Mouse (Mus musculus): ENCODE data around the gene Opalin.

Opalin gene

DNA sequence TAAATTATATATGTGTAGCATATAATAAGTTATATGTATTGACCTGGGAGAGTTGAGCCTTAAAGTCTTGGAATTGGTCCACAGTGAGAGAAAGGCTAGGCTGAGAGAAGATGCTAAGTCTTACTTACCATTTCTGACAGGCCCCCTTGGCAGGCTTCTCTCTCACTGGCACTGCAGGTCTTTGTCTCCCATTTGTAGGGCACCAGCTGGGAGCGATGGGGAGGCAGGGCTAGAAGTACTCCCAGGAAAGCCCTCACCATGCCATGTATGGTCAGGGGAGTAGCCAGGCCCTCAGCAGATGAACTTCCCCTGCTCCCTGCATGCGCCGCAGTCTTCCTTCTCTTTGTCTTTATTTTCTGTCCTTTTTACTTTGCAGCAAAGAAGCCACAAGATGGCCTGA lies at the start of gene Opalin:
Gene Opalin (minus strand): TSS at position 208 of the 400 bp plus-strand sequence.
- peak; percentile 52 for DNase-seq (ENCODE audit: low spot score)

GRCm38 (mm10) chr19:41123009-41123408 lies 46.1 kb upstream of the Opalin start:
- DNase-seq (ENCODE audit: low spot score) = no peak

DNA sequence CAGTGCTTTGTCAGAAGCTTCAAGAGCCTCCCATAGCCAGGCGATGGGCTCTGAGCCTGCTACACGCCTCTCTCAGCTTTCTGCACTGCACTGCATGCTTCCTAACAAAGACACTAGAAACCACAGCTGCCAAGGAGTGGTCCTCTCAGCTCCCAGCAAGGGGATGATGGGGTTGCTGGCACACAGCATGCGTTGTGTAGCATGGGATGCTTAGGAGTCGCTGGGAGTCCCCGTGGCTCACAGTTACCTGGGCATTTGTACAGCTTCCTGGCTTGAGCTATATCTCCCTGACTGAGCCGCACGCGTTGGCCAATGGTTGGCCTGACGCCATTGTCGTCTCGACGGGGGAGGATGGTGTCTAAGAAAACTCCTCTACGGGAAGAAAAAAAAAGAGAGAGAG lies 43.0 kb upstream of the Opalin start:
- DNase-seq (ENCODE audit: low spot score) = no peak

DNA sequence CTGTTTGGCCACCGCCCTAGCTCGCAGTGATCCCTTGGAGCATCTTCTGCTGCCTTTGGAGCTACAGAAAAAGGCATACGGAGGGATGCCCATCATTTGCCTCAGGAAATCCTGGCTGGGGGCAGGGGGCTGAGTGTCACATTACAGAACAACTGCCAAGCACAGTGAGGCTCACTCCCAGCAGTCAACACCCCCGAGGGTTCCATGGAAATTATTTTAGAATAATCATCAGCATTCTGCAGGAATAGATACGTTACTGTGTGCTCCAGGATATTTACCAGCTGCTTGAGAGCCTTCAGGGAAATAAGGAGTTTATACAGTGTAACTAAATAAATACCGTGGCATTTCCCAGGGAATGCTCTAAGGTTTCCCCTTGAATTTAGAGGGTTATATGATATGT lies 41.4 kb upstream of the Opalin start:
- no peak for DNase-seq (ENCODE audit: low spot score)

DNA sequence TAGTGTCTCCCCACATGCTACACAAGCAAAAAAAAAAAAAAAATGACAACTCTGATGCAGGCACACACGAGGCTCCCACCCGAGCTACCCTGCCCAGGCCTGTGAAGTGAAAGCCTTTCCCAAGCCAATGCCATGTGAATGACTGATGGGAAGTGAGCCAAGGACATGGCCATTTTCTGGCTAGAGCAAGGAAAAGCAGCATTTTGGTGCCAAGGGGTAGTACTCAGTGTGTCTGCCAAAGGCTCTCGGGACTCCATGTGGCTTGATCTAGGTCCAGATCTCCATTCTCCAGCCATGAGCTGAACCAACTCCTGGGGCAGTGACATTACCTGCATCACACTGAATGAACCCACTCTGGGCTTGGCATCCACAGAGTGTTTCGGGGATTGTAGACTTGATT lies 40.4 kb upstream of the Opalin start:
- DNase-seq (ENCODE audit: low spot score) = no peak

GRCm38 (mm10) chr19:41114611-41115010 lies 37.7 kb upstream of the Opalin start:
- DNase-seq (ENCODE audit: low spot score) = no peak

GRCm38 (mm10) chr19:41113911-41114531 lies 37.1 kb upstream of the Opalin start:
- peak; percentile 44 for DNase-seq (ENCODE audit: low spot score)

GRCm38 (mm10) chr19:41112609-41113008 lies 35.7 kb upstream of the Opalin start:
- no peak for DNase-seq (ENCODE audit: low spot score)

DNA sequence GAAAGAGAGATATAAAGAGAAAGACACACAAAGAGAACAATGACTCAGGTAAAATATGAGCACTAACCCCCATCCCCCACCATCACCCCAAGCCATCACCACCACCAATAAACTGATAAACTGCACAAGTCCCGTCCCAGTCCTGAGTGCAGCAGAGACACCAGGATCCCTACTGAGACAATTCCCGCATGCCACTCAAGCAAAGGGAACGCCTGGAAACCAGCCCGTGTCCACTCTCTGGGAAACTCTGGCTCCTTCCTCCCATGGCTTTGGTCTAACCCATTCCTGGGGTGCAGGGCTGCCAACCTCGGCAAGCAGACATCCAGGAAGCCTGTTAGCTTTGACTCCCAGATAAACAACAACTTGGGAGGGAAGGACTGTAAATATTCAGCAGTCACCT lies 33.1 kb upstream of the Opalin start:
- DNase-seq (ENCODE audit: low spot score) = no peak

DNA sequence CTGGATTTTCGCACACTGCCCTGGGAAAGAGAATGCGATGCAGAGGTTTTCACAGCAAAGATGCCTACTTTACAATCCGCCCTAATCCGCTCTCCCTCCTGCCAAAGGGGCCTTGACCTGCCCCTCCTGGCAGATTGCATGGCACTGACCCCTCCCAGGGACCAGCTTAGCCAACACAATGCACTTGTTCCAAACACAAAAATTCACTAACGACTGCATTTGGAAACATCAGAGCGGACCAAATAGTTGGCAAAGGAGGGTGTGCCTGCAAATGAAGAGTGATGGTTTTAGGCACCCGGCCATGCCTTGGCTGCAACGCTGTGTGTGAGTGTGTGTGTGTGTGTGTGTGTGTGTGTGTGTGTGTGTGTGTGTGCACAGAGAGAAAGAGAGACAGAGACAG lies 32.6 kb upstream of the Opalin start:
- no peak for DNase-seq (ENCODE audit: low spot score)

- no peak for DNase-seq (ENCODE audit: low spot score)
Observed at GRCm38 (mm10) chr19:41108666-41109065, 31.8 kb upstream of the Opalin start.

DNA sequence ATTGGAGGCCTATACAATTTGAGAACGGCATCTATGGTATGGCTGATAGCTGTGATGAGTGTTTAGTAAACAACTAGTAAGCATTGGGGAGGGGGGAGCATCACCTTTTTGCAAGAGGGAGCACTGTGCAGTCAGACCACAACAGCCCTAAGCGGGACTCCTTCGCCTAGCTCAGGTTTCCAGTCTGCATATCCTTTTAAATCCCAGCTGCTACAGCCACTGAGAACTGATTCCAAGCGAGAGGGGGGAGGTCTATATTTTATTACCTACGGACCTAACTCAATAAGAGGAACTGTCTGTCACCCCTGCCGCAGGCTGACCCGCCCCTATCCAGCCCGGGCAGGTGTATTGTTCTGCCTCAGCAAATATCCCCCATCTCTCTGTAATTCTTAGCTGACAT lies 30.6 kb upstream of the Opalin start:
- DNase-seq (ENCODE audit: low spot score) = no peak

DNA sequence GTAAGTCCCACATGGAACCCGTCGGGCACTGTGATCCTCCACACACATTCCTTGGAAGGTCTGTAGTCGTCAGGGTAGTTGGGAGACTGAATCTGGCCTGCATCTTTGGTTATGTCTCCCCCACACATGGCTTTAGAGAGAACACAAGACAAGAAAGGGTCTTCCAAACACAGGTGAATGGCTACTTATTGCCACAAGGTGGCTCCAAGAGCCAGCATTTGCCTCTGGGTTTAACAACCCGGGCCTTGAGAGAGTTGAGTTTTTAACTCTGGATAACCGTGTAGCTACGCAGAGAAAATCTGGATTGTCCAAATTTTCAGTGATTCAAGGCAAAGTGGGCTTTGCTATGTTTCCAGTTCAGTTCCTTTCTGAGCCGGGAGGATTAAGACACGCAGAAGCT lies 28.0 kb upstream of the Opalin start:
- DNase-seq (ENCODE audit: low spot score) = no peak

GRCm38 (mm10) chr19:41101390-41101789 lies 24.5 kb upstream of the Opalin start:
- DNase-seq (ENCODE audit: low spot score) = peak; percentile 83

DNA sequence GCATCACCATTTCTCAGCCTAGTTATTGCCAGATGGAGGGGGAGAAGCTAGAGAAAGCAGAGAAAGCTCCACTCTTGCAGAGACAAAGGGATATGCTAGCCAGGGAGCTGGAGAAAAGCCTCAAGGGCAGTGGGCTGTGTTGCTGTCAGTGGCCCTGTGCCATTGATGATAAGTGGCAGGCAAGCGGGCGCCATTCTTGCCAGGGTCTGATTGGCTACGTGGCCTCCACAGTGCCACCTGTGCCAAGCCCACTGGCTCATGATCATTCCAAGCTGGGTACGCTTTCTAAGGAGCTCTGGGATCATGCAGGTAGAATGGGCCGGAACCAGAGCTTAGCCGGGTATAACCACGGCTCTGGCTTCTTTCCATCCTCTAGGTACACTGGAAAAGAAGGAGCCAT lies 23.9 kb upstream of the Opalin start:
- no peak for DNase-seq (ENCODE audit: low spot score)

DNA sequence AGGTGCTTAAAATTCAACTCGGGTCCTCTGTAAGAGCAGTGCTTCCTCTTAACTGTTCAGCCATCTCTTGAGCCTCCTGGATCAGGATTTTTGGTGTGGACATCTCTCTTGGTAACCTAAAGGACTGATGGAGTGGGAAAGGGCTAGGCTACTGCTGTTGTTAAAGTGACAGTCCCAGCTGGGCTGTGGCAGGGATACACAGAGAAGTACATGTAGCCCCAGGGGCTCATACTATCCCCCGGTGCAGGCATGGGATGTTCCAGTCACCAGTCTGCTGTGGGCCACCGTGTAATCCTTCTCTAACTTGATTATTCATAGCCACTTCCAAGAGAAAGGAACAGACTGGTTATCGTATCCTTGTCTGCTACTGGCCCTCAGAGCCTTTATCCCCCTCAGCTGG lies 20.1 kb upstream of the Opalin start:
- DNase-seq (ENCODE audit: low spot score) = no peak

GRCm38 (mm10) chr19:41091901-41092300 lies 15.0 kb upstream of the Opalin start:
- no peak for DNase-seq (ENCODE audit: low spot score)

DNA sequence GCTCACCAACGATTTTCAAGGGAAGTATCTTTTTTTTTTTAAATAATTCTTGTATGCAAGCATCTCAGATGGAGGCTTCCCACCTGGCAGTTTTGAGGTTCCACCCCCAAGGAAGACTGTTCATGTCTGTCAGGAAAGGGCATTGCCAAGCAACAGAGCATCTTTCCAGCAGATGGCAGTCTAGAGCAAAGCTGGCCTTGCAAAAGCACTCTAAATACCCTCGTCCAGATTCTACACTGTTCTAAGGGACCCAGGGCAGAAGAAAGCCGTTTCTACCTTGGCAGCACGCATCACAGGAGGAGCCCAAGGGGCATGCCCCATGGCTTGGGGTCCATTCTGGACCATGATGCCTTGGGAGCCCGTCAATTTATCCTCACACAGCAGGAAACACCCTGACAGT lies 12.9 kb upstream of the Opalin start:
- DNase-seq (ENCODE audit: low spot score) = peak; percentile 78

GRCm38 (mm10) chr19:41088491-41088890 lies 11.6 kb upstream of the Opalin start:
- no peak for DNase-seq (ENCODE audit: low spot score)

DNA sequence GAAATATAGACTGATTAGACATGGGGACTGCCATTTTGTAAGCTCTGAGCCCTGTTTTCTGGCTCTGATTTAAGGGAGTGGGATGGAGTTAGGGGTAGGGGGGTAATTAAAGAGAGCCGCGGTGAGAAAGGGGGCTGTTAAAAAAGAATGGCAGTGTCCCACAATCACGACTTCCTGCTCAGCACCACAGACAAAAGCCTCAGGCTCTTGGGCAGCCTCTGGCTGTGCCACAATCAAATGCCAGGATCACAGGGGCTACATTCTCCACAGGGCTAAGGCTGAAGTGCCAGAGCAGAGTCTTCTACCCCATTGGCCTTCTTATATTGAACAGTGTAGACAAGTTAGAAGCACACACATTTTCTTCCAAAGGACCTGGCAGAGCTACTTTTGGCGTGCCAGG lies 11.0 kb upstream of the Opalin start:
- DNase-seq (ENCODE audit: low spot score) = no peak

DNA sequence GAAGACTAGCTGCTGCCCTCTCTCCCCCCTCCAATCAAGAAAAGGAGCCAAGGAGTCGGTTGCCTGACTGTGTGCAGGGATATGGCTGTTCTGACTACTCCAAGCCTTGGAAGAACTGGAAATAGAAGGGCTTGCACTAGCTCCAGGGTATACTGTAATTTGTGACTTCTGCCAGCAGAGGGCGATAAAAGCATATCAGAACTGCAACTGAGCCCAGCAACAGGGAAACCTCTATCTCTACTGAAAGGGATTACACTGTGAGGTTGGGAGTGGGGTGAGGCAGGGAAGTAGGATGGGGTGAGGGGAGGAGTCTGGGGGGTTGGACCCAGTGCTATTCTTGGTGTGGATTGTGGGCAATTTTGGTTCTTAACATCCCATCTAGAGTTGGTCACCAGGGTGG lies 9.8 kb upstream of the Opalin start:
- peak; percentile 91 for DNase-seq (ENCODE audit: low spot score)

DNA sequence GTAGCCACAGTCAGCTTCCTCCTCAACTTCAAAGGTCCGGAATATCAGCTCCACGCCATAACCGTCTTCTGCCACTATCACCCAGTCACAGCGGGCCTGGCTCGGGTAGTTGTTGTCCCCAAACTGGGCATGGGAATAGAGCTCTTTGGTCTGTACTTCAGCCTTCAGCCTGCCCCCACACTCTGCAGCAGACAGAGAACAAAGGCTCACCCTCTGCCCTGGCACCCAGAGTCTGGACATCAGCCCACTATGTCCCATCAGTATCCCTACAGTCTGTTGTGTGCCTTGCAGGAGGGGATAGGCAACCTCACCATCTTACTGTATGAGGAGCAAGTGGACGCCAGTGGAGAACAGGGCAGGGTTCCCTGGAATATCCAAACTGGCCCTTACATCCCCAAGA lies 9.4 kb upstream of the Opalin start:
- peak; percentile 63 for DNase-seq (ENCODE audit: low spot score)

- no peak for DNase-seq (ENCODE audit: low spot score)
Observed at GRCm38 (mm10) chr19:41083646-41084045, 6.7 kb upstream of the Opalin start.

GRCm38 (mm10) chr19:41081589-41081988 lies 4.7 kb upstream of the Opalin start:
- no peak for DNase-seq (ENCODE audit: low spot score)
